Mouse (Mus musculus) stomach, embryonic 16.5 days (tissue): ENCODE measurements around the gene Rpl10a. TPM values are rescaled to one million over a fixed set of nuclear protein-coding genes. Genes with fewer than 3 reads are reported as not detected.
A peak's percentile ranks its signal among the peaks of the same experiment; 100 is the strongest.
"Not testable (repeated sequence)": the region's sequence is repeated elsewhere in the genome, so short reads cannot be mapped to it uniquely, and the experiment has no call there.

ENCODE experiments used
- ATAC-seq: fragments of 200-750 bp; cut with Nextera tagmentation; 2 replicates; pipeline ENCODE4 v1.8.0; 2017; ENCODE audit warnings: moderate number of reproducible peaks, moderate TSS enrichment; ENCODE audit not compliant: insufficient read depth, low FRiP score
- H3K27ac ChIP-seq: fragments of 300-500 bp; sonication (generic); 2 replicates; pipeline ENCODE4 v1.5.1; 2014; ENCODE audit warnings: low read length
- H3K27me3 ChIP-seq: fragments of 300-500 bp; sonication (generic); 2 replicates; pipeline ENCODE4 v1.6.1; 2014; ENCODE audit warnings: low read length, control low read depth, mixed read lengths; ENCODE audit not compliant: control insufficient read depth, insufficient read depth
- H3K36me3 ChIP-seq: fragments of 300-500 bp; sonication (generic); 2 replicates; pipeline ENCODE4 v1.6.1; 2014; ENCODE audit warnings: low read length; ENCODE audit not compliant: control insufficient read depth, insufficient read depth
- H3K4me1 ChIP-seq: fragments of 300-500 bp; sonication (generic); 2 replicates; pipeline ENCODE4 v1.6.1; 2014; ENCODE audit warnings: low read length, control low read depth, mixed read lengths; ENCODE audit not compliant: control insufficient read depth, insufficient read depth
- H3K4me2 ChIP-seq: fragments of 300-500 bp; sonication (generic); 2 replicates; pipeline ENCODE4 v1.6.1; 2014; ENCODE audit warnings: low read depth, low read length, mixed read lengths
- H3K4me3 ChIP-seq: fragments of 300-500 bp; sonication (generic); replicated peaks from 2 replicates; pipeline ENCODE4 v1.5.1; 2014; ENCODE audit warnings: mild to moderate bottlenecking, low read length
- H3K9ac ChIP-seq: fragments of 300-500 bp; sonication (generic); 2 replicates; pipeline ENCODE4 v1.6.1; 2014; ENCODE audit warnings: low read length
- H3K9me3 ChIP-seq: fragments of 300-500 bp; sonication (generic); replicated peaks from 2 replicates; pipeline ENCODE4 v1.6.1; 2016; ENCODE audit warnings: low read length, control low read depth; ENCODE audit not compliant: control insufficient read depth
- WGBS: fragments of 180-500 bp; shearing (Covaris S2); extraction: QIAGEN DNeasy Blood & Tissue Kit; methylation state at CpG from one replicate; pipeline ENCODE4 v1.1.7; 2014; 5-methylcytosine and 5-hydroxymethylcytosine counted together
- polyA plus RNA-seq: library from polyadenylated mRNA; unstranded; fragments of >200 nt; fragmentation: Nextera tagmentation; extraction: Ambion mirVana; gene quantifications from 2 replicates; pipeline ENCODE4 v1.2.1, GENCODE M21; 2015

Gene Rpl10a
- polyA plus RNA-seq, 1 experiment from 2014 or later: 564 TPM

DNA sequence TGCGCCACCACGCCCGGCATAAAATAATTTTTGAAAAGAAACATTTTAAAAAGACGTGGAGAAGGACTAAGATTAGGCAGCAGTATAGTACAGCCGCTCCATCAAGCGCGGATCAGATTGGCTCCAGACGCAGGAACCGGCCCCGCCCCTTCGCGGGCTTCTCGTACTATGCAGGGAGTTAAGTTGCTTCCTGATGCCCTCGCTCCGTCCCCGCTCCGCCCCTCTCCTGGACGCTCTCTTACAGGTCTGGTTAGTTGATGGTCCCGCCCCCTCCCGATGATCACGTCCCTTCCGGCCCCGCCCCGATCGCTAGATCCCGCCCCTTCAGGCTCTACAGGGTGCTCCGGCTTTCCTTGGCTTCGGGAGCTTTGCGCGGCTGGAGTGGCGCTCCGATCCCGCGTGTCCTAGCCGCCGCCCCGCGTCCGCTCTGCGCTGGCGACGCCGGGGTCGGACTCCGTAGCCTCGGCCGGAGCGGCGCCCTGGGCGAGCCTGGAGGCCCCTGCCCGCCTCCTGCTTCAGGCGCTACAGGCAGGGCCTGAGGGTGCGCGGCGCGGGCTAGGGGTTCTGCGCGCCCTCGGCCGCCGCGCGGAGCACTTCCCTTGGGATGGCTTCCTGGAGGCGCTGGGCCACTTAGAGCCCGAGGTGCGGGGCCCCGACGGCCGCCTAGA, 14.9 kb upstream of the Rpl10a start, which contains the start of gene Fance:
Gene Fance, plus strand, starts transcription at position 308 of the 668 bp plus-strand sequence.
- H3K36me3 ChIP-seq: peaks cover 11% of the 10 kb centered on the region
- peak; percentile 97 for ATAC-seq
- peak within 1 kb of the TSS; percentile 88 for H3K4me3 ChIP-seq
- no peaks in the 10 kb centered on the region for H3K27me3 ChIP-seq
- no peaks in the 10 kb centered on the region for H3K9me3 ChIP-seq
- peak within 1 kb of the TSS; percentile 96 for H3K9ac ChIP-seq
- peak within 1 kb of the TSS; percentile 79 for H3K4me2 ChIP-seq
- peaks cover 22% of the 10 kb centered on the region for H3K4me1 ChIP-seq
- under 1% methylated on average over 69 of the region's 69 CpGs for WGBS
- H3K27ac ChIP-seq: peak within 1 kb of the TSS; percentile 95

DNA sequence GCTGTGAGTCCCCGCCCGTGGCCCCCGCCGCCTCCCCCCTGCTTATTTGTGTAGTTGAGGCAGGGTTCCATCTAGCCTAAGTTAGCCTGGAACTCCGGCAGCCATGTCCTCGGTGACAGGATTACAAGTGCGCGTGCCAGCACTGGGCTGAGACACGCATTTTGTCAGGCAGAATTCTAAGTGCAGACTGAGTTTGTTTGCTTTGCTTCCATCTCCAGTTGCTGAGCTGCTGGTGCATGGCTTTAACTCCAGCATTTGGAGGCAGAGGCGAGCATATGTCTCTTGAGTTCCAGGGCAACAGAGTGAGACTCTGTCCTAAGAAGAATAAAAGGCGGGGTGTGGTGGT, 14.4 kb upstream of the Rpl10a start:
- under 1% methylated on average over 11 of the region's 11 CpGs for whole genome bisulfite sequencing
- peak; percentile 26; the same call in 1 of the 2 replicates for ATAC-seq

DNA sequence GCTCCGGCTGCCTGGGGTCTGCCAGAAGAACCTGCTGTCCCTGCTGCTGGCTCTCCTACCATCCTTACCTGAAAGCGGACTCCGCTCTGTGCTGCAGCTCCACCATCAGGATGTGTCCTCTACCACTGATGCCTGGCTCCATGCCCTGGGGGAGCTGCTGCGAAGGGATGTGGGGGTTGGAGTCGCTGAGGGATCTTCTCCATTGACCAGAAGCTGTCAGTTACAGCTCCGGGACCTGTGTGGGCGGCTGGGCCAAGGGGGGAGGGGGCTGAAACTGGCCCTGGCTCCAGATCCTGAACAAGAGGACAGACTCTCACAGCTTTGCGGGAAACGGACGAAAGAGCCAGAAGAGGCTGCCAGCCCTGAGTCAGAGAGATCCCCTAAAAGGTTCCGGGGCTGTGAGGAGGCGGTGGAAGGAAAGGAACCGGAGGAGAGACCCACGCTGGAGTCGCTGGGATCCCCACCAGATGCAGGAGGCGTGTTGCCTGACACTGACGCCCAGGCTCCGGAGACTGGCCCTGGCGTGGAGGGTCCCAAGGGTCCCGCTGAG, 12.6 kb upstream of the Rpl10a start:
- Histone ChIP-seq H3K27ac (no peak overlapping the region), H3K9me3 (no peaks in the 10 kb centered on the region), H3K4me1 (peaks cover 18% of the 10 kb centered on the region), H3K27me3 (no peaks in the 10 kb centered on the region), H3K4me3 (no peak overlapping the region), H3K4me2 (no peak overlapping the region), H3K9ac (no peak overlapping the region), H3K36me3 (peaks cover 21% of the 10 kb centered on the region)
- 82% methylated on average over 20 of the region's 20 CpGs for WGBS
- ATAC-seq: no peak

More for the DNA sequence above, 14.4 kb upstream of the Rpl10a start:
- peak overlapping the region; percentile 96 for H3K9ac ChIP-seq
- H3K4me3 ChIP-seq: peak overlapping the region; percentile 88
- peaks cover 12% of the 10 kb centered on the region for H3K36me3 ChIP-seq
- H3K9me3 ChIP-seq: no peaks in the 10 kb centered on the region
- H3K27me3 ChIP-seq: no peaks in the 10 kb centered on the region
- peak overlapping the region; percentile 95 for H3K27ac ChIP-seq
- peak overlapping the region; percentile 79 for H3K4me2 ChIP-seq
- peaks cover 18% of the 10 kb centered on the region for H3K4me1 ChIP-seq

DNA sequence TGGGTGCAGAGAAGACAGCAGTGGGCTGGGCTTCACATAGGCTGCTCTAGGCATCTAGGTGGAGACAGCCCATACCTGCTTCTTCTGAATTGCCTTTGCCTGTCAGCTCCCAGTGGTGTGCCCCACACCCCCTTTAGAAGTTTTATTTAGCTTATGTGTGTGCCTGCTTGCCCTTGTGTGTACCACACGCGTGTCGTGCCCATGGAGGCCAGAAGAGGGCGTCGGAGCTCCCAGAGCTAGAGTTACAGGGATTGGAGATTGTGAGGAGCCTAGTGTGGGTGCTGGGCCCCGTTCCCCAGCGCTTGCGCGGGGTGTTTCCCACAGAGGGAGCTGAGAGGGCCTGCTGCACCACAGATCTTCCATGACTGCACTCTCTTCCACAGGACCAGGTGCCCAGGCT, 11.8 kb upstream of the Rpl10a start:
- 88% methylated on average over 9 of the region's 9 CpGs for WGBS
- peaks cover 21% of the 10 kb centered on the region for H3K36me3 ChIP-seq
- ATAC-seq: no peak

DNA sequence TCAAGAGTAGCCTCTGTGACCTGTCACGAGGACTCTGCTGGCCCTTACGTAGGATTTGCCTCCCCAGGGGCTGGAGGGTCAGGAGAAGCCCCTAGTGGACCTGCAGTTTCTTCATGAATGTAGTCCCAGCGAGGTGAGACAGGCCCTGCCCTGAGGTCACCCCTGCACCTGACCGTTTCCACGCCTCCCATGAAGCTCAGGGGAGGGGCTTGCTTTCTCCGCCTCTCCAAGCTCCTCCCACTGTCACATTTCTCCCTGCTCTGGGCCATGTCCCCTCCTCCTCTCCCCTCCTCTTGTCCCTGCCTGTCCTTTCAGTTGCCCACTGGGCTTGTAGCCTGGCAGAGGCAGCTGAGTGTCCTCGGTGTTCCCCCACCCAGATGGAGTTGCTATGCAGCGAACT, 11.2 kb upstream of the Rpl10a start:
- H3K9me3 ChIP-seq: no peaks in the 10 kb centered on the region
- 63% methylated on average over 8 of the region's 8 CpGs for WGBS
- H3K4me2 ChIP-seq: no peak overlapping the region
- peaks cover 18% of the 10 kb centered on the region for H3K4me1 ChIP-seq
- no peak overlapping the region for H3K27ac ChIP-seq
- H3K27me3 ChIP-seq: no peaks in the 10 kb centered on the region
- H3K4me3 ChIP-seq: no peak overlapping the region
- ATAC-seq: no peak
- peaks cover 21% of the 10 kb centered on the region for H3K36me3 ChIP-seq
- no peak overlapping the region for H3K9ac ChIP-seq

More for the DNA sequence above, 11.8 kb upstream of the Rpl10a start:
- Histone ChIP-seq H3K9me3 (no peaks in the 10 kb centered on the region), H3K4me2 (no peak overlapping the region), H3K4me3 (no peak overlapping the region), H3K9ac (no peak overlapping the region), H3K27me3 (no peaks in the 10 kb centered on the region), H3K4me1 (peaks cover 18% of the 10 kb centered on the region), H3K27ac (no peak overlapping the region)

DNA sequence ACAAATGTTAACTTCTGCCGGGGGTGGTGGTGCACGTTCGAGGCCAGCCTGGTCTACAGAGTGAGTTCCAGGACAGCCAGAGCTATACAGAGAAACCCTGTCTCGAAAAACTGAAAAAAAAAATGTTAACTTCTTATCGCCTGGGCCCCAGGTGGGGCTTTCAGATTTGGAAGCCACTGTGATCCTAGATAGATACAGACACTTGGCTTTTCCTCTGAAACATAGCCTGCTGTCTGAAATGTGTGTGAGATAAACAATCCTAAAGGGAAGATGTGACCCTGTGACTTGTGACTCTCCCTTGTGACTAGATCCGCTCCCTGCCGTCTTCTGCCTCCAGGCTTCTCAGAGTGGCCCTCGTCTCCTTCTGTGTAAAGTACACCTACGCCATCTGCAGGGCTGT, 10.5 kb upstream of the Rpl10a start:
- no peak overlapping the region for H3K27ac ChIP-seq
- H3K9ac ChIP-seq: no peak overlapping the region
- ATAC-seq: no peak
- H3K9me3 ChIP-seq: no peaks in the 10 kb centered on the region
- peaks cover 24% of the 10 kb centered on the region for H3K36me3 ChIP-seq
- H3K4me2 ChIP-seq: no peak overlapping the region
- H3K4me3 ChIP-seq: no peak overlapping the region
- peaks cover 13% of the 10 kb centered on the region for H3K4me1 ChIP-seq
- H3K27me3 ChIP-seq: no peaks in the 10 kb centered on the region
- WGBS: 86% methylated on average over 9 of the region's 9 CpGs

DNA sequence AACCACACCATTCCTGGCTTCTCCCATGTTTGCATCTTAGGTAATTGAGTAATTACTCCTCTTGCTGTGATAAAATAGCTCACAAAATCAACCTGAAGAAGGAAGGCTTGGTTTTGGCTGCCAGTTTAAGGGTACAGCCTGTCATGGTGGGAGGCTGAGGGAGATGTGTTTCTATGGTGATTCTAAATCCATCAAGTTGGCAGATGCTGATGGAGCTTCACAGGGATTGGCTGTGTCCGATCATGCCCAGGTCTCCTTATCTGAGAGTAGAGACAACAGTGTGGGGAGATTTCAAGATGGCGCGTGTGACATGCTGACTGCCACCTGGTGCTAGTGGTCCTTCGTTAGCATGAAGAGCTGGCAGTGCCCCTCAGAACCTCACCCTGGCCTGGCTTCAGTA, 6.6 kb upstream of the Rpl10a start:
- Histone ChIP-seq H3K4me2 (no peak overlapping the region), H3K36me3 (peaks cover 28% of the 10 kb centered on the region), H3K27me3 (no peaks in the 10 kb centered on the region), H3K4me1 (no peaks in the 10 kb centered on the region), H3K9ac (no peak overlapping the region), H3K4me3 (no peak overlapping the region), H3K27ac (no peak overlapping the region), H3K9me3 (no peaks in the 10 kb centered on the region; the same call in 1 of the 2 replicates)
- 89% methylated on average over 4 of the region's 4 CpGs for WGBS
- no peak for ATAC-seq

DNA sequence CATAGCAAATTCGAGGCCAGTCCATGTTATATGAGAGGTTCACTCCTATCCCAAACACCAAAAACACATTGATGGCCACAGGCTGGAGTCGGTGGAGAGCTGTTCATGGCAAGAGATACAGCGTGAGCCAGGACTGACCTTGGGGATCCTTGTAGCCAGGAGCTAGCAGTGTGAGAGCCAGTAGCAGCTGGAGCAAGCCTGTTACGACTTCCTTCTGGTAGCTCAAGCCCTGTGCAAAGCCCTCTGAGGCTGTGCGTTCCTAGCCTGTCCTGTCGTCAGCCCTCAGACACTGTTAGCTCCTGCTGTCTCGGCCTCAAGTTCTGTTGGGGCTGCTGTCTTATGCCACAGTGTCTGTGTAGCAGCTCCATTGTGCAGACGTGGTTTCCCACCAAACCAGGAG, 4.5 kb upstream of the Rpl10a start:
- peaks cover 19% of the 10 kb centered on the region for H3K36me3 ChIP-seq
- H3K4me1 ChIP-seq: peaks cover 13% of the 10 kb centered on the region; the same call in 1 of the 2 replicates
- no peak for ATAC-seq
- WGBS: 82% methylated on average over 8 of the region's 8 CpGs
- H3K27me3 ChIP-seq: no peaks in the 10 kb centered on the region
- no peak overlapping the region for H3K4me2 ChIP-seq
- H3K9me3 ChIP-seq: no peaks in the 10 kb centered on the region; the same call in 1 of the 2 replicates
- no peak overlapping the region for H3K4me3 ChIP-seq
- no peak overlapping the region for H3K9ac ChIP-seq
- no peak overlapping the region for H3K27ac ChIP-seq

DNA sequence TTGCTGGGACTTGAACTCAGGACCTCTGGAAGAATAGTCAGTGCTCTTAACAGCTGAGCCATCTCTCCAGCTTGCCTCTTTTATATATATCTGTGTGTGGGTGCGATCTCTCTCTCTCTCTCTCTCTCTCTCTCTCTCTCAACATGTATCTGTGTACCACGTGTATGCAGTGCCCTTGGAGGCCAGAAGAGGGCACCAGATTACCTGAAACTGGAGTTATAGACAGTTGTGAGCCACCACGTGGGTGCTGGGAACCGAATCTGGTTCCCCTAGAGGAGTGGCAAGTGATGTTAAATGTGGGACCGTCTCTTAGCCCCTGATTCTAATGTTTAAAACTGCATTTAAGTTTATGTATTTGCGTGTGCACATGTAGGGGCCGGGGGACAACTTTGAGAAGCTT, 3.9 kb upstream of the Rpl10a start:
- not testable (repeated sequence) for H3K27ac ChIP-seq, H3K4me3 ChIP-seq, H3K27me3 ChIP-seq, H3K9ac ChIP-seq, H3K4me2 ChIP-seq, ATAC-seq, H3K9me3 ChIP-seq
- peaks cover 14% of the 10 kb centered on the region for H3K36me3 ChIP-seq
- 93% methylated on average over 7 of the region's 7 CpGs for WGBS
- peaks cover 13% of the 10 kb centered on the region for H3K4me1 ChIP-seq
